Mouse (Mus musculus): ENCODE data around the gene S100a9. TPM values are rescaled to one million over a fixed set of nuclear protein-coding genes. Genes with fewer than 3 reads are reported as not detected.

S100a9 gene
- polyA plus RNA-seq (2012; ENCODE audit: low replicate concordance) = 4.4 and 10.4 TPM in 2 replicates

GRCm38 (mm10) chr3:90695613-90696012 is at the start of gene S100a9:
Gene S100a9, minus strand, starts transcription at chr3:90695721.

GRCm38 (mm10) chr3:90726606-90727005 is 31.1 kb upstream of the S100a9 start, which contains the start of gene Pglyrp4:
Gene Pglyrp4, plus strand, starts transcription at chr3:90726906.

DNA sequence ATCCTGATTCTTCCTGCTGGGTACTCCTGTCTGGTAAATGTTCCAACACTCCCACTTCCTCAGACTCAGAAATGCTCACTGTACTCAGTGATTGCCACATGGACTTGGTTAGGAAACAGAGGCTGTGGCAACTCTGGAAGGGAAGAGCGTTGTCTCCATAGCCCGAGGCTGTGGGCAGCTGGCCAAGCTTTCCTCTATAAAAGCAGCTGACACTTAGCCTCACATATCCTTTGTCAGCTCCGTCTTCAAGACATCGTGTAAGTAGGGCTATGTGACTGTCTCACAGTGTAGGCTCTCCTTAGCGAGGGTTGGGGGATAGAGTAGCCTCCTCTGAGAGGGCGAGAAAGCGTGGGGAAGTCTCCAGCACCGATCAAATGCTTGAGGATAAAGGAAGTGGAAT is 26.7 kb downstream of the S100a9 start, which contains the start of gene S100a8:
Gene S100a8, plus strand, starts transcription at position 133 of the 400 bp plus-strand sequence.

GRCm38 (mm10) chr3:90653717-90654116 is 41.8 kb downstream of the S100a9 start, which contains the start of gene S100a7a:
Gene S100a7a, plus strand, starts transcription at chr3:90654017.

Other genes starting within 250 kb of the S100a9 start
- 0.89 and 5.8 TPM in 2 replicates for gene Npr1, start 229.9 kb downstream of the S100a9 start, polyA plus RNA-seq (2012; ENCODE audit: low replicate concordance)
- gene Ilf2, start 219.6 kb downstream of the S100a9 start, polyA plus RNA-seq (2012; ENCODE audit: low replicate concordance) = 8.3 and 17.4 TPM in 2 replicates
- 1.9 and 2.3 TPM in 2 replicates for gene Snapin, start 204.7 kb downstream of the S100a9 start, polyA plus RNA-seq (2012; ENCODE audit: low replicate concordance)
- 77.5 and 97.8 TPM in 2 replicates for gene Chtop, start 186.2 kb downstream of the S100a9 start, polyA plus RNA-seq (2012; ENCODE audit: low replicate concordance)
- gene S100a1, start 181.3 kb downstream of the S100a9 start, polyA plus RNA-seq (2012; ENCODE audit: low replicate concordance) = 4.6 and 6.4 TPM in 2 replicates
- gene S100a13, start 181.3 kb downstream of the S100a9 start, polyA plus RNA-seq (2012; ENCODE audit: low replicate concordance) = 1.4 and 4.0 TPM in 2 replicates
- gene S100a14, start 168.9 kb downstream of the S100a9 start, polyA plus RNA-seq (2012; ENCODE audit: low replicate concordance) = not detected in 2 replicates
- 1.6 and 3.6 TPM in 2 replicates for gene S100a16, start 158.5 kb downstream of the S100a9 start, polyA plus RNA-seq (2012; ENCODE audit: low replicate concordance)
- not detected in 2 replicates for gene S100a3, start 135.1 kb downstream of the S100a9 start, polyA plus RNA-seq (2012; ENCODE audit: low replicate concordance)
- not detected in 2 replicates for gene S100a2, start 105.5 kb downstream of the S100a9 start, polyA plus RNA-seq (2012; ENCODE audit: low replicate concordance)
- gene Gm42674, start 93.8 kb downstream of the S100a9 start, polyA plus RNA-seq (2012; ENCODE audit: low replicate concordance) = not detected in 2 replicates
- 0.43 TPM in 1 of 2 replicates, not detected in the other for gene S100a4, start 92.0 kb downstream of the S100a9 start, polyA plus RNA-seq (2012; ENCODE audit: low replicate concordance)
- not detected in 2 replicates for gene S100a5, start 87.2 kb downstream of the S100a9 start, polyA plus RNA-seq (2012; ENCODE audit: low replicate concordance)
- gene S100a6, start 82.8 kb downstream of the S100a9 start, polyA plus RNA-seq (2012; ENCODE audit: low replicate concordance) = 3.1 and 4.6 TPM in 2 replicates
- not detected in 2 replicates for gene S100a7a, start 41.7 kb downstream of the S100a9 start, polyA plus RNA-seq (2012; ENCODE audit: low replicate concordance)
- 0.75 and 4.8 TPM in 2 replicates for gene S100a8, start 26.7 kb downstream of the S100a9 start, polyA plus RNA-seq (2012; ENCODE audit: low replicate concordance)
- not detected in 2 replicates for gene Pglyrp4, start 31.2 kb upstream of the S100a9 start, polyA plus RNA-seq (2012; ENCODE audit: low replicate concordance)
- not detected in 2 replicates for gene Gm5849, start 82.2 kb upstream of the S100a9 start, polyA plus RNA-seq (2012; ENCODE audit: low replicate concordance)

All from leukemia stem cell, adult 10-12 weeks (primary cell).